Comparison of ENCODE assay signal across 29 mouse cellular contexts in the genomic region with DNA sequence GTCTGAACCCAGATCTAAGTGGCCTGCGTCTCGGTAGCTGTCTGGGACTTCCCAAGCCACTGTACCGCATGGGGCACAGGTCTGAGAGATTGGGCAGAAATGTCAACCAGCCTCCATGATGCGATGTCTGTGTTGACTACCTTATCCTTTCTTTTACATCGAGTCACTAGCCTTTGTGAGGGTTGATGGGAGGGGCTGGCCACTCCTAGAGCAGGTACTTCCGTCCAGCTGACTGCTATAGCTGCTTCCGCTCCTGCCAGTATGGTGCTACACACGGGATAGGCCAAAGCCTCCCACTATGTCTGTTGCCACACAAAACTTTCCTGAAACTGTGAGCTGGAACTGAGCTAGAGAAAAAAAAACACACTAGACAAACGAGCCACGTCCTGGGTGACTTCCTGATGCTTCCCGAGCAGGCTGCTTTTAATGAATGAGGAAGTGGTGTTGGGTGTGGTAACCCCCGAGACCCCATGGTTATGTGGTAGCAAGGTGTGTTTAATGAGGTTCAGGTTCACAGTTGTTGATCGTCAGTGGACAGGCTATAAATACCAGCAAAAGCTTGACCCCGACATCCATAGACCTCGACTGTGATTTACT. TPM values are rescaled to one million over a fixed set of nuclear protein-coding genes. Genes with fewer than 3 reads are reported as not detected.
DNase-seq lines count a peak whose midpoint lies in the region; ATAC-seq and TF ChIP-seq lines count a peak whose summit lies in the region.
"Had no signal": no experiment of that assay in that cellular context is flagged by ENCODE, and none has a peak within 500 bp of the region (broad histone marks: within the 10 kb centered on the region; RNA-seq: fewer than 3 reads in every experiment).

No protein-coding gene starts in this region.

- H3K9me3 ChIP-seq in stomach, postnatal 0 days (ENCODE audit: control insufficient read depth, low read length), result no peaks in the 10 kb centered on the region
- H3K9me3 ChIP-seq: forebrain, embryonic 10.5 days; kidney, embryonic 15.5 days; liver, embryonic 13.5 days; neural tube, embryonic 13.5 days had no signal

- peak in 1 of 2 experiments; percentile 53 for DNase-seq in spleen, adult 2 months (ENCODE audit: low read depth in 1 of 2, low spot score in 2 of 2)
- no peak for DNase-seq in spleen, postnatal 10 days (ENCODE audit: low spot score in 2 of 2)
- DNase-seq in stomach, postnatal 0 days (ENCODE audit: low spot score), result peak; percentile 46
- DNase-seq in thymus, postnatal 10 days (ENCODE audit: low spot score in 2 of 2), result no peak
- DNase-seq in thymus, postnatal 0 days (ENCODE audit: low spot score), result no peak
- DNase-seq: adrenal gland, postnatal 36 days; cerebellum, adult 11 months; cerebellum, adult 9-11 months; heart, adult 11 months; kidney, adult 11 months; kidney, postnatal 36 days; liver, embryonic 13.5 days; lung, embryonic 14.5 days; midbrain, embryonic 14.5 days; thymus, adult 18-20 months had no signal

- no peak overlapping the region for H3K4me2 ChIP-seq in stomach, postnatal 0 days (replicated peaks; ENCODE audit: low read depth)
- H3K4me2 ChIP-seq: heart, embryonic 11.5 days; kidney, embryonic 15.5 days; liver, embryonic 13.5 days; lung, embryonic 14.5 days; neural tube, embryonic 13.5 days had no signal

- no peak for TF ChIP-seq CTCF in spleen, adult 2 months (IDR thresholded peaks at IDR 0.05; ENCODE audit: extremely low read depth, insufficient read depth, insufficient read length, insufficient replicate concordance)
- no peak for TF ChIP-seq CTCF in stomach, postnatal 0 days (IDR thresholded peaks at IDR 0.05; ENCODE audit: low read depth)

- H3K36me3 ChIP-seq in spleen, adult 2 months (ENCODE audit: control insufficient read depth, insufficient read depth, low read length), result no peaks in the 10 kb centered on the region
- H3K36me3 ChIP-seq in stomach, postnatal 0 days (ENCODE audit: control insufficient read depth, insufficient read depth, low read length), result no peaks in the 10 kb centered on the region
- H3K36me3 ChIP-seq: forebrain, embryonic 10.5 days; kidney, embryonic 15.5 days; liver, embryonic 13.5 days; neural tube, embryonic 13.5 days had no signal

- H3K27me3 ChIP-seq in spleen, adult 2 months (ENCODE audit: control insufficient read depth, insufficient read depth, low read length), result no peaks in the 10 kb centered on the region
- H3K27me3 ChIP-seq in stomach, postnatal 0 days (ENCODE audit: control insufficient read depth, insufficient read depth, low read length), result no peaks in the 10 kb centered on the region
- H3K27me3 ChIP-seq: kidney, embryonic 15.5 days; liver, embryonic 13.5 days; neural tube, embryonic 13.5 days had no signal

- no peak overlapping the region for H3K9ac ChIP-seq in stomach, postnatal 0 days (ENCODE audit: low read length)
- H3K9ac ChIP-seq: kidney, embryonic 15.5 days; liver, embryonic 13.5 days; lung, embryonic 14.5 days; neural tube, embryonic 13.5 days had no signal

- TF ChIP-seq POLR2A in spleen, adult 2 months (IDR thresholded peaks at IDR 0.05; ENCODE audit: low read depth, low read length), result no peak

- H3K4me1 ChIP-seq in spleen, adult 2 months (ENCODE audit: control insufficient read depth, insufficient read depth, insufficient read length), result peaks cover 50% of the 10 kb centered on the region; the same call in 1 of the 2 replicates
- no peaks in the 10 kb centered on the region for H3K4me1 ChIP-seq in stomach, postnatal 0 days (replicated peaks; ENCODE audit: control insufficient read depth, insufficient read depth)
- H3K4me1 ChIP-seq: forebrain, embryonic 10.5 days; liver, embryonic 13.5 days; neural tube, embryonic 13.5 days had no signal

- H3K4me3 ChIP-seq in spleen, adult 2 months (ENCODE audit: extremely low read depth, insufficient read depth, insufficient read length), result no peak overlapping the region
- no peak overlapping the region for H3K4me3 ChIP-seq in stomach, postnatal 0 days (ENCODE audit: low read depth, low read length)
- H3K4me3 ChIP-seq: forebrain, embryonic 10.5 days; kidney, embryonic 15.5 days; liver, embryonic 13.5 days; myocyte; neural tube, embryonic 13.5 days had no signal

- H3K27ac ChIP-seq in spleen, adult 2 months (ENCODE audit: insufficient read depth, low read length), result peak overlapping the region; percentile 47
- no peak overlapping the region for H3K27ac ChIP-seq in stomach, postnatal 0 days (replicated peaks)
- H3K27ac ChIP-seq: forebrain, embryonic 10.5 days; hindbrain, postnatal 0 days; kidney, embryonic 15.5 days; liver, embryonic 13.5 days; neural tube, embryonic 13.5 days had no signal

- ATAC-seq in activated CD4-positive, CD25-positive, alpha-beta regulatory T cell, adult 4 months, result peak; percentile 59
- peak; percentile 65 for ATAC-seq in megakaryocyte, adult 5-6 weeks (ENCODE audit: poor library complexity, severe bottlenecking)
- peak; percentile 70; the same call in 1 of the 2 replicates for ATAC-seq in stomach, postnatal 0 days (ENCODE audit: low FRiP score, low TSS enrichment)
- ATAC-seq: hindbrain, postnatal 0 days had no signal

- TF ChIP-seq EP300 in stomach, postnatal 0 days (optimal IDR thresholded peaks at IDR 0.05), result no peak

- 34% methylated on average over 15 of the region's 15 CpGs for WGBS in spleen, adult 2 months
- whole genome bisulfite sequencing in stomach, postnatal 0 days, result 51% methylated on average over 15 of the region's 15 CpGs

RNA-seq across cellular contexts. Expression of a gene that starts 2.1 kb away (rescaled TPM):
- polyA plus RNA-seq in spleen, adult 2 months (2012; rRNA removed), result 43.7 and 44.4 TPM in 2 replicates
- polyA plus RNA-seq in activated CD4-positive, CD25-positive, alpha-beta regulatory T cell, adult 4 months (2017; shearing (Covaris generic)), result 10 to 100 TPM; 90.9 to 94.0 TPM
- 0.47 TPM in 1 of 2 replicates, not detected in the other for total RNA-seq in megakaryocyte, adult 5-6 weeks (2015)
- total RNA-seq in megakaryocyte, adult 5-6 weeks (2017), result 0.12 and 0.62 TPM in 2 replicates
- 0.13 and 0.17 TPM in 2 replicates for polyA plus RNA-seq in stomach, postnatal 0 days (2015; fragmentation: Nextera tagmentation; extraction: Ambion mirVana)
- polyA plus RNA-seq in thymus, postnatal 0 days (2015; fragmentation: Nextera tagmentation; extraction: Ambion mirVana), result 1.7 and 2.0 TPM in 2 replicates
- total RNA-seq: adrenal gland, postnatal 36 days; gastrocnemius, adult 8-10 months; hematopoietic stem cell, adult 5-6 weeks; hindbrain, postnatal 0 days had no signal
- polyA plus RNA-seq: C2C12; embryonic facial prominence, embryonic 11.5 days; forebrain, embryonic 10.5 days; heart, embryonic 11.5 days; heart, postnatal 0 days; hindbrain, postnatal 0 days; kidney, embryonic 15.5 days; limb, embryonic 14.5 days; lung, embryonic 14.5 days; midbrain, embryonic 14.5 days; myocyte; neural tube, embryonic 13.5 days had no signal

RNA-seq across cellular contexts. Expression of a gene that starts 49.0 kb away (rescaled TPM):
- polyA plus RNA-seq in spleen, adult 2 months (2012; rRNA removed), result 24.5 and 25.6 TPM in 2 replicates
- 100 to 1,000 TPM; 223 to 231 TPM for polyA plus RNA-seq in activated CD4-positive, CD25-positive, alpha-beta regulatory T cell, adult 4 months (2017; shearing (Covaris generic))
- total RNA-seq in megakaryocyte, adult 5-6 weeks (2015), result 198 and 227 TPM in 2 replicates
- total RNA-seq in megakaryocyte, adult 5-6 weeks (2017), result 109 and 143 TPM in 2 replicates
- 292 and 304 TPM in 2 replicates for polyA plus RNA-seq in stomach, postnatal 0 days (2015; fragmentation: Nextera tagmentation; extraction: Ambion mirVana)
- polyA plus RNA-seq in thymus, postnatal 0 days (2015; fragmentation: Nextera tagmentation; extraction: Ambion mirVana), result 280 and 284 TPM in 2 replicates

Comparison
In these comparisons a context has a peak if more than half of its experiments do, and no peak if none do; other contexts are left out.
1. RNA of a gene that starts 2.1 kb away (polyA plus RNA-seq): 90.9 to 94.0 TPM in activated CD4-positive, CD25-positive, alpha-beta regulatory T cell, adult 4 months and 43.7 to 44.4 TPM in spleen, adult 2 months; 1.7 to 2.0 TPM in thymus, postnatal 0 days and 0.13 to 0.17 TPM in stomach, postnatal 0 days; every median in the first group is over 10 times any median in the second.
2. Peak in every context shown above with its lines, with median percentiles within 50 percentile points of each other: ATAC-seq.